Mouse (Mus musculus) liver, adult 2 months (tissue): ENCODE results near the gene Slc7a1.

Experiments used
- CTCF ChIP-seq: fragments of 200-500 bp; IDR thresholded peaks from 2 replicates; pipeline ENCODE4 v1.5.1; 2011; ENCODE audit warnings: low read depth, low read length, control low read depth
- POLR2A ChIP-seq: fragments of 200-500 bp; IDR thresholded peaks from 2 replicates; pipeline ENCODE4 v1.6.1; 2011; ENCODE audit warnings: low read length, control low read depth; ENCODE audit not compliant: insufficient read depth; ENCODE audit errors: extremely low read depth

DNA sequence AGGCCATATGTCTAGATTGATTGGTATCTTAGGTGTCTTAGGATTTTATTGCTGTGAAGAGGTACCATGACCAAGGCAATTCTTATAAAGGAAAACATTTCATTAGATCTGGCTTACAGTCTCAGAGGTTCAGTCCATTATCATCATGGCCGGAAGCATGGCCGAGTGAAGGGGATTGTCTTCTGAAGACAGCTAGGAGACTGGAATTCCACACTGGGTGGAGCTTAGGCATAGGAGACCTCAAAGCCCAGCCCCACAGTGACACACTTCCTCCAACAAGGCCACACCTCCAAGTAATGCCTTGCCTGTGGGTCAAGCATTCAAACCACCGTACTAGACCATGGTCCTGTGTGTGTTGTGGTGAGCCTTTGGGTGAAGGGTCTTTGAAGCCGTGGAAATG, 12.8 kb upstream of the Slc7a1 start:
- no peak for TF ChIP-seq CTCF
- no peak for TF ChIP-seq POLR2A
